Mouse (Mus musculus): ENCODE data around the gene Taok2. TPM values are rescaled to one million over a fixed set of nuclear protein-coding genes. Genes with fewer than 3 reads are reported as not detected.

Taok2 gene
- polyA plus RNA-seq (2012): 210 and 262 TPM in 2 replicates

DNA sequence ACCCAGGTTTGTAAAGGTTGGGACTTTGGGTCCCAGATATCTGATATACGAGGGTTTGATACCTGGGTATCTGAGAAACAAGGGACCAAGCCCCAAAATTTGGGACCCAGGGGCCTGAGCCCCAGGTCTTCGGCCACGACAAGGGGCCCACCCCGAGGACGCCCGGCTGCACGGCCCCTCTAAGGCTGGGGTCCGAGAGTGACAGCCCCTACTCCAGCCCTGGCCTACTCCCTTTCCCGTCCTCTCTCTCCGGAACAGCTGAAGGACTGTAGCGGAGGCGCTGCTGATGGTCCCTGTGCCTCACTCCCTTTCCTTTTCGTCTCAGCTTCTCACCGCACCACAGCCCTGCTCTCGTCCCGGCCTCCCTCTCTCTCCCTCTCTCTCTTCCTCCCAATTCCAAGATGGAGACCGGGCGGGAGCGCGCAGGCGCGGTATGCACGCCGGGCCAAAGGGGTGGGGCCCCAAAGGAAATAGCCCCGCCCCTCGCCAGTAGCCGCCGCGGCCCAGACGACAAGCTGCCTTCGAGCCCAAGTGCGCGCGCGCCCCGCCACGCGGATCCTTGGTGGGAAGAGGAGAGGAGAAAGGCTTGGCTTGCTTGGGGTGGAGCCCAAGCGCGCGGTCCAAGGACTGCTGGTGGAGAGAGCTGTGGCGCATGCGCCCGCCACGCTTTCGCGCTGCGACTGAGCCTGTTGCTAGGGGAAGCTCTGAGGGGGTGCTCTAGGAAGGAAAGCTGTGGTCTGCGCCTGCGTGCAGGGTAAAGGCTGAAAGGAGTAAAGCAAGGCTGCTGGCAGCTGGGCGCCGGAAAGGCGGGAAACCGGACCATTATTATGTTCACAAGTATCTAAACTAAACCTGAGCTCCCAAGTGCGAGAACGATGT, at the start of gene Taok2:
TSS of gene Taok2 (minus strand) at position 418 of the 879 bp plus-strand sequence.
- no peak for TF ChIP-seq GATA1 (IDR thresholded peaks at IDR 0.05; ENCODE audit: low read length)

DNA sequence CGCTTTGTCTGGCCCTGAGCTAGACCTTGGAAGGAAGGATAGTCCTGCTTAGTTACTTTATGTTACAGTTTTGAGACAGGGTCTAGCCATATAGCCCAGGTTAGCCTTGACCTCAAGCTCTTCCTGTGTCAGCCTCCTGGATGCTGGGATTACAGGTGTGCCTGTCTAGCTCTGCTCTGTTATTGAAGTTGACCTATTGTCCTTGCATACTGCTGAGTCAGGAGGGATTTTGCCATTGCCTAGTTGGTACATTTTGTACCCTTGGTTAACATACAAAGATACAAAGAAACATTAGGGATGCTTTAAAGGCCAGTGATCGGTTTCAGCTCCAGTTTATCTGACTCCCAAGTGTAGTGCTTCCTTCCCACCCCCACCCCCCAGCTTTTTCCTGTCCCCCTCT, 48.1 kb upstream of the Taok2 start:
- no peak for TF ChIP-seq GATA1 (IDR thresholded peaks at IDR 0.05; ENCODE audit: low read length)

DNA sequence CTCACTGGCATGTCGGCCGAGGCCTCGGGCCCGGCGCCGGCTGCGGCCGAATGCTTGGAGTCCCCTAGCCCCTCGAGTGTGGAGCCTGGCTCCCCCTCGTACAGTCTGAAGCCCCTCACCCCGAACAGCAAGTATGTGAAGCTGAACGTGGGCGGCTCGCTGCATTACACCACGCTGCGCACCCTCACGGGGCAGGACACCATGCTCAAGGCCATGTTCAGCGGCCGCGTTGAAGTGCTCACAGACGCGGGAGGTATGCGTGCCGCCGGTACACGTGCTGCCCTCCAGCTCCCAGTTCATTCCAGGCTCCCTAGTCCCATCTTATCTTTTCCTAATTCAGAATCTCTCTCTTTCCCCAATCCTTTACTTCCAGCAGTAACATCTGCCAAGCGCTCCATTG, 44.5 kb upstream of the Taok2 start:
- no peak for TF ChIP-seq GATA1 (IDR thresholded peaks at IDR 0.05; ENCODE audit: low read length)

DNA sequence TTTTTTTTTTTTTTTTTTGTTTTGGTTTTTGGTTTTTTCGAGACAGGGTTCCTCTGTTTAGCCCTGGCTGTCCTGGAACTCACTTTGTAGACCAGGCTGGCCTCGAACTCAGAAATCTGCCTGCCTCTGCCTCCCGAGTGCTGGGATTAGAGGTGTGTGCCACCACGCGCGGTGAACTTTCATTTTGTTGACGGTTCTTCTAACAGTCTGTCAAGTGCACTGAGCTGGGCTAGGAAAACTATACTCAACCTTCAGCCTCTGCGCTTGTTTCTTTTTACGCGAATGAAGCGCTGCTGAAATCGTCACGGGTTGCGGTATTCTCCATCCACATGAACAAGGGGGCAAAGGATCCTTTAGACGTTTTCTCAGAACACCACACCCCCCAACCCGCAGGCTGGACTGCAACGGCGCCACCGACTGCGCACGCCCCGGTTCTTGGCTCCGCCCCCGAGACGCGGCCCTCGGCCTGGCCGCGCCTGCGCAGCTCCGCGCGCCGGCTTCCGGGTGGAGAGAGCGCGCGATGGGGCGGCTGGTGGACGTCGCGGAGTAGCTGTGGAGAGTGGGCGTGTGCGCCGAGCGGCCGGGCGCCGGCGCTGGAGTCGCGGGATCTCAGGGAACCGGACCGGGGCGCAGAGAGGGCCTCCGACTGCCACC, 44.0 kb upstream of the Taok2 start, which contains the start of gene Kctd13:
TSS of gene Kctd13 (plus strand) at position 496 of the 654 bp plus-strand sequence.
- no peak for TF ChIP-seq GATA1 (IDR thresholded peaks at IDR 0.05; ENCODE audit: low read length)

DNA sequence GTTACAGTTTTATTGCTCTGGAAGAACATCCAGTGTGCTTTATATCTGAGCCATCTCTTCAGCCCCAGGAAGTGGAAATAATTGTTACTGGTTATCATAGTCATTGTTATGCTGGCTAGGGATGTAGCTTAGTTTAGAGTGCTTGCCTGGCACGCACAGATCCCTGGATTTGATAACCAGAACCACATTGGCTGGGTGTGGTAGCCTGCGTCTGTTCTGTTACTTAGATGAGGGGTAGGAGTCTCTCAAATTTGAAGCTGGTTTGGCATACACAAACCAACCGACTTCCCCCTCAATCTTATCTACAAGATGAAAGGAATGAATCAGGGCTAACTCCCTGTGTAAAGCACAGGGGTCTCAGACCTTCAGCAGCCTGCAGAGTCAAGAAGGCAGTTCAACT, 41.8 kb upstream of the Taok2 start:
- peak; percentile 91 for TF ChIP-seq GATA1 (IDR thresholded peaks at IDR 0.05; ENCODE audit: low read length)

DNA sequence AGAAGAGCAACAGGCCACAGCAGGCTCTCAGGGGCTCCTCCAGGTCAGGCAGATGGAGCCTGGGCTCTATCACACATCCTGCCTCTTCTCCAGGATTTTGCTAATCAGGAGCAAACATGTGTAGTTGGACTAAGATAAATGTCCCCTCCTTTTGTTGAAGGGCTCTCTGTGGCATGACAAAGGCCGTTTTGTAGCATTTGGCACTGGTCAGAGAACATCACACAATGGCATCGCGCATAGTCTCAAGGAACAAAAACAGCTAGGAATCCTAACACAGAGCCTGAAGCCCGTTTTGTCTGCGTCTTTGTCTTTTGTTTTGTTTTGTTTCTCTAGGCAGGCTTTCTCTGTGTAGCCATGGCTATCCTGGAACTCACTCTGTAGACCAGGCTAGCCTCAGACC, 39.5 kb upstream of the Taok2 start:
- no peak for TF ChIP-seq GATA1 (IDR thresholded peaks at IDR 0.05; ENCODE audit: low read length)

DNA sequence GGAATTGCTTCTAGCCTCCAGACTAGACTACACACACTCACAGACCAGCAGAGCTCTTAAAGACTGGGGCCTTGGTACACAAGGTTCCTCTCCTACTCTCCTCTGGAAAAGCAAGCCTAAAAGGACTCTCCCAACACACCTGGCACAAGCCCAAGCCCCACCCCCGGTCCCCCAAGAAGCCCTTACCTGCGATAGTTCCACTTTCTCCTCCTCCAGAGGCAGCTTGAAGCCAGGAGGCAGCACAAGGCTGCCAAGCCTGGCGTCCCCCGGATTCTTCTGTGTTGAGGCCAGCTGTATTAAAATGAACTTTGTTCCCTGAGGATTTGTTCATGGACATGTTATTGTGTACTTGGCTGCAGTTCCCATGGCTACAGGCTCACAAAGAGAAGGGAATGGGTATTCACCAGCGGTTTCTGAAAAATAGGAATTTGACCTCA, 38.1 kb upstream of the Taok2 start, which contains the start of gene Tmem219:
TSS of gene Tmem219 (minus strand) at position 294 of the 437 bp plus-strand sequence.
- no peak for TF ChIP-seq GATA1 (IDR thresholded peaks at IDR 0.05; ENCODE audit: low read length)

DNA sequence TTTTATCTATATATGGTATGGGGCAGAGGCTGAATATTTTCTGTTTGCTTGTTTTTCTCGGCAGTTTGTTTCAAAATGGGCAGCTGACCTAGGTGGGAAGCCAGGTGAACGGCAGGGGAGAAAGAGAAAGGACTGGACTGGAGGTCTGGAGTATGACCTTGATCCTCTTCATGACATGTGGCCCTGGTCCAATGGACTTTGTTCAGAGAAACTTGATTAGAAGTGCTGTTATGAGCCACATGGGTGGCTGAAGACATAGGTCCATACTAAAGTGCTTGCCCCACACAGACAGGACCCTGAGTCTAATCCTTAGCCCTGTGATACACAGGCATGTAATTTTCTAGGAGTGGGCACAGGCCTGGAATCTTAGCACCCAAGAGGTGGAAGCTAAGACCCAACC, 37.1 kb upstream of the Taok2 start:
- no peak for TF ChIP-seq GATA1 (IDR thresholded peaks at IDR 0.05; ENCODE audit: low read length)

DNA sequence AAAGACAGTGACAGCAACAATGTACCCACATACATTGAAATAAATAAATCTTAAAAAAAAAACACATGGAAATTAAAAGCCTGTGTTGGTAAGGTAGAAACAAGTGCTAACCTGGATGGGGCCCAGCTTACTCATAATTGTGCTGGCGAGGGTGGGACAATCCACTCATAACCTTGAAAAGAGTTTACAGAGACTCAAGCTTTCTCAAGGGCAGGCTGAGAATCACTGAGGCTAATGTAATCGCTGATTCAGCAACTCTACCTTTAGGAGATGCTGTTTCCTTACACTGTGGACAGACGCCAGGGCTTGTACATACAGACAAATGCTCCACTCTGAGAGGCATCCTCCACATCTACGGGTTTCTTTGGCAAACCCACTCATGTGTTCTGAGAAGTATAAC, 35.5 kb upstream of the Taok2 start:
- TF ChIP-seq GATA1 (IDR thresholded peaks at IDR 0.05; ENCODE audit: low read length): no peak

DNA sequence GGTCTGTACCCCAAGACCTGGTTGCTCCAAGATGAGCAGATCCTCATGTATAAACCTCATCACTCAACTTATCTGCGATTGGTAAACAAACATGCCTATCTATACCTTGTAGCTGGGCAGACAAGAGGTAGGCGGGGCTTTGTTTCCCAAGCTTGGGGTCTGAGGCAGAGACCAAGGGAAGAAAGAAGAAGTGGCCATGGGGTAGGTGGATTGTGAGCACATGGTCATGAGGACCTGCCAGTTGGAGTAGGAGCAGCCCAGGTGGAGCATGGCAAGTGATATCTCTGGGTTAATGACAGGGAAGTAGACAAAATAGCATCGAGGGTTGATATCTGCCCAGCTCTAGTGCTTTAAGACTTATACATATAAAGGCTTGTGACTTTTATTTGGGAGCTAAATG, 30.3 kb upstream of the Taok2 start:
- TF ChIP-seq GATA1 (IDR thresholded peaks at IDR 0.05; ENCODE audit: low read length): no peak

DNA sequence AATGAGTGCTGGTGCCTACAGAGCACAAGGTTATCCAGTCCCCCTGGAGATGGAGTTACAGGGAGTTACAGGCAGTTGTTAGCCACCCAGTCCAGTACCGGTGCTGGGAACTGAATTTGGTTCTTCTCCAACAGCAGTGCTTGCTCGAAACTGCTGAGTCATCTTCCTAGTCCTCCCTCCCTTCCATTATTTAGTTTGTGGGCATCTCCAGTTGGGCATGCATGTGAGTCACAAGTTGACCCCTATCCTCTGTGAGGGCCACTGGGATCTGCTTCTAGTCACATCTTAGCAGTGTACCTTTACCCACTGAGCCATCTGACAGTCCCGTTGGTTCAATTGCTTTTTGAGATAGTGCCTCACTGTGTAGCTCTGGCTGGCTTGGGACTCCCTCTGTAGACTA, 21.1 kb upstream of the Taok2 start:
- no peak for TF ChIP-seq GATA1 (IDR thresholded peaks at IDR 0.05; ENCODE audit: low read length)

DNA sequence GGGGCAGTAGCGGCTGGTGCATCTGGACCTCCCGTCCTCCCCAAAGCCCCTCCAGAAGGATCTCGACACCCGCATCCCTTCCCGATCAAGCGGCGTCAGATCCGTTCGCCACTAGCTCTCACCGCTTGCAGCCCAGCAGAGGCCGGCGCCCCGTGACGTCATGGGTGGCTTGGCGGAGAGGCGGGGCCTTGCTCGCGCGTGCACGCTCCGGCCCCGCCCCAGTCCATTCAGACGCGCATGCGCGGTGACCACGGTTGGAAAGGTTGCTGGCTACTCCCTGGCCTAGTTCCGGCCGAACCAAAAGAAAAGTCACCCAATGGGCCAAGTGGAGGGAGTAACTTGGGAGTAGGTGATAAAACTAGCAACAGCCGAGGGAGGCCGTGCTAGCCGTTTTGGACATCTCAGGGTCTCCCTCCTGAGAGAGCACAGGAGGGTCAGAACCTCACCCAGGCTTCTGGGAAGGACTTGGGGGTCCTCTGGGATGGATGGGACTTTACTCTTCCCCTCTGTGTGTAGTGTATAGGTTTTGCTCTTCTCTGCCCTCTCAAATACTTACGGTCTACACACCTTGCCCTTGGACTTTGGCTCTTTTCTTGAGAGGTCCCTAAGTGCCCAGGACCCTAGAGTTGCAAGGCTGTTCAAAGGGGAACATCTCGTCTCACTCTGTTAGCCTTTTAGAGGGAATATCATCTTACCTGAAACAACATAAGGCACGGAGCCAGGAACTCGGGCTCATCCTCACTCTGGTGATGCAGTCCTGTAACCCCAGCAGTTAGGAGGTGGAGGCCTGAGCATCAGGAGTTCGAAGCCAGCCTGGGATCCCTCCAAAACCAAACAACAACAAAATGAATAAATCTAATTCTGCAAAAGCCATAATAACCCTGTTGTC, 13.8 kb upstream of the Taok2 start:
- TF ChIP-seq GATA1 (IDR thresholded peaks at IDR 0.05; ENCODE audit: low read length): no peak

DNA sequence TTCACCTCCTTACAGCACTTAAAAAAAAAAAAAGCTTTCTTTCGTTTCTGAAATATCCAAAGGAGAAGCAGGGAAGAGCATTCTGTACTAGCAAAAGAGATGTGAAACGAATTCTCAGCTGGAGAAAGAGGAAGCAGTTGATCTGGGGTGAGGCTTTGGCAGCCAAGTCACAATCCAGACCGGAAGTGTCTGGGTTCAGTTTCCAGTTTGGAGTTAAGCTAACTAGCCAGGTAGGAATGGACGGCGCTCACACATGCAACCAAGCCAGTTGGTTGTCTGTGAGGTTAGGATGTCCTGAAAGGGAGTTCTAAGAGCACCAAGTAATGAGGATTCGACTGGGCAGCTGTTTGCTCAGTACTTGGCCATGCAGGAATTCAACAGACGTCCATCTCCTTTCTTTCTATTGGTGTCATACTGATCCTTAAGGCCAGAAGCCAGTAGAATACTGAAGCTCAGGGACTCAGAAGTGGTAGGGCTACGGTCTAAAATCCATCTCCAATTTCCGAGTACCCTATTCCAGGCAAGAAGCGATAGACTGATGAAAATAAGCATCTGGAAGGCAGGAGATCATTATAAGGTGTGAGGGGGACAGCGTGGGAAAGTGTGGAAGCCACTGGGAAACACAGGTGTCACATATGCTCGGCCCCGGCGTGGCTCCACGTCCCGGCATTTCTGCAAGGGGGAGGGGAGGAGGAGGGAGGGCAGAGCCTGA, 13.0 kb upstream of the Taok2 start:
- TF ChIP-seq GATA1 (IDR thresholded peaks at IDR 0.05; ENCODE audit: low read length): no peak

DNA sequence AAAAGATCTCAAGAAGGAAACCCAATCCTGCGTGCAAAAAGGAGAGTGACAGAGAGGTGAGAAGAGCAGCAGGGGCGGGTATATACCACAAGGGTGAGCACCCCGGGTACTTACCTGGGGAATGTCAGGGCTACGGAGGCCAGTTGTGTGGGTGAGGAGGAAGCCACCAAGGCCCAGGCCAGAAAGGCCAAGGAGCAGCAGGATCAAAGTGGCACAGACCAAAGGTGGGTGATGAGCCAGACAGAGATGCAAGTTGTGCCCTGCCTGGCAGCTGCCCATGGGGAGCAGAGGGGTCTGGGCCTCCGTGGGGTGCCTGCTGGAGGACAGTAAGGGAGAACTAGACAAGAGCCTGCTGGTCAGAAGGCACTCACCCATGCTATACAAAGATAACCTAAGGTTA, 12.4 kb upstream of the Taok2 start:
- no peak for TF ChIP-seq GATA1 (IDR thresholded peaks at IDR 0.05; ENCODE audit: low read length)

DNA sequence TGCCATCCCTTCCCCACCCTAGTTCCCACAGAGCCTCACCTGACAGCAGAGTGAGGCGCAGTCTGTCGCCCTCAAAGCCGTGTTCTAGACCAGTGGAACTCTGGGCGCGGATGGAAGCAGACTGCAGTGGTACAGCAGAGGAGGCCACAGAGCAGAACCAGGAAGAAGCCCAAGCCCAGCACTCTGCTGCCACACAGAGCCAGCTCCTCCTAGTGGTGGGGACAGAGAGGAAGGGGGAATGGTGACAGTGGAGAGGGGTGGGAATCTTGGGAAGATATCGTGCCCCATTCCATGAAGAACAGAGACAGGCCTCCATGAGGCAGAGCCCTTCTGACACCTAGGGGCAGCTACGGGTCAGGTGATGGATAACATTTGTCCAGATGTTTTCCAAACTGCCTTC, 4.3 kb upstream of the Taok2 start:
- no peak for TF ChIP-seq GATA1 (IDR thresholded peaks at IDR 0.05; ENCODE audit: low read length)
